ENCODE assay signal across 1 mouse cellular context in the genomic region with DNA sequence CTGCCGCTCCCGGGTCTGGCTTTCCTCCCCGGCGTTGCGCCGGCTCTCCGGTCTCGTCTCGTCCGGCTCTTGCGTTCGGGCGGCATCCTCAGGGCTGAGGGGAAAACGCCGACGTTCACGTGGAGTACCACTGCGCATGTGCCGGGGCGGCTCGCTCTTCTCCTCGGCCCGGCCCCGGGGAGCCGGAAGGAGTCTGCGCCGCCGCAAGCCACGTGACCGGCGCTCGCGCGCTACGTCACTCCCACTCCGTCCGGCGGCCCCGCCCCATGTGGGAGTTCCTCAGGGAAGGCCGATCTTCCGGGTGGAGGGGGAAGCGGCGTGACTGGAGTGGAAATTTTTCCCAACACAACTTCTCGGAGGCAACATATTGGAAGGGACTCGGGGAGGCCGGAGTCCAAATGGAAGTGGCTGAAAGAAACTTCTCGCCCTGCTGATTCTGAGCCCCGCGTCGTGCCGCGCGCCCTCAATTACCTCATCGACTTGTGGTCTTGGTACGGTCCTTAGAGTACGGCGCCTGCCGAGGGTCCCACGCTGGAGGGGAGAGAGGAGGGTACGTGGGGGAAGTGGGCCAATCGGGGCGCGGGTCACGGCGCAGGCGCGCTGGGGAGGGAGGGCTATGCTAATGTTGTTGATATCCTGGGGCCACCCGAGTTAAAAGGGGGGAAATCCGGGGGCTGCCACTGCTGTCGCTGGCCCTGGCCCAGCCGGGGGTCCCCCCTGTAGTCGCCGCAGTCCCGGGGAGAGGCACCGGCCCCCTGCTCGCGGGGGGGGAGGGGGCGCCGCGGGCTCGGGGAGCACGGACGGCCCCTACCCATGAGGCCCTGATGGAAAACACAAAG.
A peak's percentile ranks its signal among the peaks of the same experiment; 100 is the strongest.
TF ChIP-seq lines count a peak whose summit lies in the region.

A gene (minus strand): TSS at position 195 of the 839 bp plus-strand sequence.
A gene (plus strand): TSS at position 281 of the 839 bp plus-strand sequence.

TF ChIP-seq in myocyte, 11 proteins besides CTCF, POLR2A, EP300 and RAD21 (continued from another document):
- no peak for TF ChIP-seq MYOG (IDR thresholded peaks at IDR 0.05; ENCODE audit: control insufficient read depth in 1 of 3, insufficient read depth in 1 of 3, insufficient read length in 2 of 3, low read depth in 2 of 3)
- no peak for TF ChIP-seq TCF3 (IDR thresholded peaks at IDR 0.05; ENCODE audit: insufficient read length, low read depth)
- no peak for TF ChIP-seq MAX (IDR thresholded peaks at IDR 0.05; ENCODE audit: low read depth)
- no peak for TF ChIP-seq CEBPB (IDR thresholded peaks at IDR 0.05; ENCODE audit: insufficient read depth, poor library complexity, severe bottlenecking)
- TF ChIP-seq REST (IDR thresholded peaks at IDR 0.05; ENCODE audit: insufficient read depth, insufficient read length) = peak; percentile 10
